Comparison of ENCODE assay signal across 26 mouse cellular contexts in the genomic region with DNA sequence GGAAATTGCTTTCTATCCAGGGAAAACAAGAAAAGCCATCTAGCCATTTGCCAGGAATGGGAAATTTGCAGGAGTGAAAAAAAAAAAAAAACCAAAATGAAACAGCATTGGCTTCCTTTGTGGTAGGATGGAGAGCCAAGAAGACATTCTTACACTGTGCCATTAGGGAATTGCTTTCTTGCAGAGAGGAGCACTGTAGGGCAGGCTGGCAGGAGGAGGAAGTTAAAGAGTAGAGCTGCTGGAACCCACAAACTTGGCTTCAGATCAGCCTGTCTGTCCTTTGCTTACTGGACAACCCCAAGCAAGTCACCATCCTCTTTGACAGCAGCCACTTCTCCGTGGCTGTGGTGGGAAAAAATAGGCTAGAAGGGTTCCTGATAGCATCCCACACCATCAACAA. TPM values are rescaled to one million over a fixed set of nuclear protein-coding genes. Genes with fewer than 3 reads are reported as not detected.
DNase-seq lines count a peak whose midpoint lies in the region; ATAC-seq lines count a peak whose summit lies in the region.
"Had no signal": no experiment of that assay in that cellular context is flagged by ENCODE, and none has a peak within 500 bp of the region (broad histone marks: within the 10 kb centered on the region; RNA-seq: fewer than 3 reads in every experiment).

No protein-coding gene starts in this region.

- H3K4me3 ChIP-seq in megakaryocyte, embryonic 14.5 days (replicated peaks) = peak overlapping the region; percentile 8
- H3K4me3 ChIP-seq: hindbrain, embryonic 13.5 days; midbrain, embryonic 13.5 days; neural tube, embryonic 15.5 days had no signal

- no peak for ATAC-seq in megakaryocyte, adult 5-6 weeks (ENCODE audit: poor library complexity, severe bottlenecking)
- peak; percentile 35; the same call in 1 of the 2 replicates for ATAC-seq in granulocyte monocyte progenitor cell, adult 5-6 weeks (replicated peaks; ENCODE audit: poor library complexity, severe bottlenecking)
- ATAC-seq: forebrain, embryonic 16.5 days; intestine, embryonic 16.5 days; midbrain, embryonic 13.5 days had no signal

- peaks cover 45% of the 10 kb centered on the region for H3K4me1 ChIP-seq in megakaryocyte, embryonic 14.5 days
- H3K4me1 ChIP-seq: hindbrain, embryonic 13.5 days; midbrain, embryonic 13.5 days; neural tube, embryonic 15.5 days had no signal

- peaks cover 42% of the 10 kb centered on the region for H3K27me3 ChIP-seq in megakaryocyte, embryonic 14.5 days (replicated peaks)
- H3K27me3 ChIP-seq: CH12.LX; midbrain, embryonic 13.5 days; neural tube, embryonic 15.5 days had no signal

- no peaks in the 10 kb centered on the region for H3K36me3 ChIP-seq in megakaryocyte, embryonic 14.5 days (replicated peaks; ENCODE audit: low read length)
- H3K36me3 ChIP-seq: hindbrain, embryonic 13.5 days; midbrain, embryonic 13.5 days; neural tube, embryonic 15.5 days had no signal

- DNase-seq in adipocyte (ENCODE audit: low spot score) = peak; percentile 66
- DNase-seq in layer of hippocampus, postnatal 25 days (ENCODE audit: extremely low spot score in 1 of 2, low spot score in 1 of 2) = no peak
- no peak for DNase-seq in kidney, postnatal 25 days
- no peak for DNase-seq in layer of hippocampus, postnatal 14 days (ENCODE audit: low spot score in 2 of 2)
- DNase-seq: adrenal gland, postnatal 25 days; cerebellum, adult 11-12 months; cerebellum, postnatal 10 days; heart, postnatal 36 days; kidney, adult 8-10 months; liver; lung, adult 2 months; lung, postnatal 10 days; right cerebral cortex, postnatal 4 days had no signal

- peaks cover 4% of the 10 kb centered on the region; the same call in 1 of the 2 replicates for H3K9me3 ChIP-seq in megakaryocyte, embryonic 14.5 days
- H3K9me3 ChIP-seq: hindbrain, embryonic 13.5 days; midbrain, embryonic 13.5 days; neural tube, embryonic 15.5 days had no signal

RNA-seq across cellular contexts. Expression of a gene that starts 23.3 kb away (rescaled TPM):
- 35.7 and 36.2 TPM in 2 replicates for polyA plus RNA-seq in megakaryocyte, embryonic 14.5 days (2012; ENCODE audit: insufficient read depth, low replicate concordance)
- total RNA-seq in megakaryocyte, adult 5-6 weeks (2015) = 6.4 and 6.9 TPM in 2 replicates
- total RNA-seq in megakaryocyte, adult 5-6 weeks (2017) = 1.6 and 4.3 TPM in 2 replicates
- total RNA-seq in granulocyte monocyte progenitor cell, adult 5-6 weeks (2014; fragmentation: Nextera tagmentation) = 6.1 and 9.9 TPM in 2 replicates
- total RNA-seq in granulocyte monocyte progenitor cell, adult 5-6 weeks (2017) = 2.2 and 4.0 TPM in 2 replicates
- 100 to 1,000 TPM; 211 to 215 TPM for total RNA-seq in layer of hippocampus, postnatal 25 days (2021)
- 100 to 1,000 TPM; 205 to 208 TPM for total RNA-seq in layer of hippocampus, postnatal 14 days (2021)

RNA-seq across cellular contexts. Expression of a gene that starts 23.9 kb away (rescaled TPM):
- not detected in 2 replicates for polyA plus RNA-seq in megakaryocyte, embryonic 14.5 days (2012; ENCODE audit: insufficient read depth, low replicate concordance)
- not detected in 2 replicates for total RNA-seq in megakaryocyte, adult 5-6 weeks (2015)
- total RNA-seq in megakaryocyte, adult 5-6 weeks (2017) = not detected in 2 replicates
- not detected in 2 replicates for total RNA-seq in granulocyte monocyte progenitor cell, adult 5-6 weeks (2014; fragmentation: Nextera tagmentation)
- total RNA-seq in granulocyte monocyte progenitor cell, adult 5-6 weeks (2017) = not detected in 2 replicates
- 1 to 10 TPM; 1.2 to 1.5 TPM for total RNA-seq in layer of hippocampus, postnatal 25 days (2021)
- 1 to 10 TPM in 1 of 2 experiments, under 1 TPM in 1; 0.37 to 1.9 TPM for total RNA-seq in layer of hippocampus, postnatal 14 days (2021)
- total RNA-seq: adrenal gland, postnatal 25 days; ES-E14; heart, postnatal 36 days had no signal
- polyA plus RNA-seq: forebrain, embryonic 11.5 days; limb, embryonic 11.5 days; macrophage had no signal

RNA-seq across cellular contexts. Expression of a gene that starts 57.9 kb away (rescaled TPM):
- polyA plus RNA-seq in megakaryocyte, embryonic 14.5 days (2012; ENCODE audit: insufficient read depth, low replicate concordance) = not detected in 2 replicates
- total RNA-seq in megakaryocyte, adult 5-6 weeks (2015) = 0.82 and 1.6 TPM in 2 replicates
- 0.07 and 0.65 TPM in 2 replicates for total RNA-seq in megakaryocyte, adult 5-6 weeks (2017)
- total RNA-seq in granulocyte monocyte progenitor cell, adult 5-6 weeks (2014; fragmentation: Nextera tagmentation) = 5.0 TPM in 1 of 2 replicates, not detected in the other
- total RNA-seq in granulocyte monocyte progenitor cell, adult 5-6 weeks (2017) = not detected in 2 replicates
- total RNA-seq in layer of hippocampus, postnatal 25 days (2021) = 10 to 100 TPM; 12.5 to 18.1 TPM
- 10 to 100 TPM; 10.7 to 14.2 TPM for total RNA-seq in layer of hippocampus, postnatal 14 days (2021)

Comparison
In these comparisons a context has a peak if more than half of its experiments do, and no peak if none do; other contexts are left out.
1. RNA of a gene that starts 23.3 kb away (total RNA-seq): 211 to 215 TPM in layer of hippocampus, postnatal 25 days and 205 to 208 TPM in layer of hippocampus, postnatal 14 days; 1.6 to 6.9 TPM in megakaryocyte, adult 5-6 weeks and 2.2 to 9.9 TPM in granulocyte monocyte progenitor cell, adult 5-6 weeks; every median in the first group is over 10 times any median in the second.